In the genomic region with DNA sequence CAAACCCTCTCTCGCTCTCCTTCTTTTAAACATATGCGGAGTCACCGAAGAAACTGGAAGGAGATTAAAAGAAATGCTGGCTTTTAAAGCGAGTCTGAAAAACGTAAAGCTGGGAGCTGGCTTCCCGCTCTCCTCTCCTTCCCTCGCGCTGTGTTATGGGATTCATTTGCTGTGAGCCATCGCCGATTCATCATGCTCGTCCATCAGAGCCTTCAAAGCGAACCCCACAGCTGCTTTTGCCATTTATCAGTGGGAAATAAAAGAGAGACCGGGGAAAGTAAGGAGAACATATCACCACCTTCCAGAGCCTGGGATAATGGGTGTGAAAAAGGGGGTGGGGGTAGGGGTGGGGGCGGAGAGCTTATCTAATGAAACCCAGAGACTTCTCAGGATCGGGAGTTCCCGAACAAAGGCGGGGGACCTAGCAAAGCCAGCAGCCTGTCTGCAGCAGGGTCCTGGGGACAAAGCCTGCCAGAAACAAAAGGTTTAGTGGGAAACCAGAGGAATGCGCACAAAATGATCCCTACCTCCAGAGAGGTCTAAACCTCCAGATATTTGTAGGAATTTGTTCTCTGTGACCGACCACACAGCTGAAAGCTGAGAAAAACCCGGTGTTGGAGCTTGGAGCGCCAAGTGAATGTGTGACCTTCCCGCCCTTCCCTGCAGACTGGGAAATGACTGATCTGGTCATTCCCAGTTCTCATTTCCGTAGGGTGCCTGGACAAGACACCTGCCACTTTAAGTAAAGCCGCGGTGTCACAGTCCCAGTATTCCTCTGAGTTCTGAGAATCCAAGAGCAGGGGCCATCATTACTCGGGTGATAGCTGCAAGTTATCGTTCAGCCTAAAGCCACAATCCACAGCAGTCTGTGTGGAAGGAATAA, we compare ENCODE assay signal across 9 mouse cellular contexts.
DNase-seq lines count a peak whose midpoint lies in the region; ATAC-seq and TF ChIP-seq lines count a peak whose summit lies in the region.
"Had no signal": no experiment of that assay in that cellular context is flagged by ENCODE, and none has a peak within 500 bp of the region (broad histone marks: within the 10 kb centered on the region; RNA-seq: fewer than 3 reads in every experiment).

No protein-coding gene starts in this region.

- H3K36me3 ChIP-seq in forebrain, postnatal 0 days (ENCODE audit: insufficient read depth), result no peaks in the 10 kb centered on the region
- H3K36me3 ChIP-seq in liver, embryonic 14.5 days (replicated peaks; ENCODE audit: control insufficient read depth, insufficient read depth, low read depth), result no peaks in the 10 kb centered on the region

- 3% methylated on average over 27 of the region's 27 CpGs for WGBS in forebrain, postnatal 0 days
- 2% methylated on average over 27 of the region's 27 CpGs for WGBS in liver, embryonic 14.5 days (ENCODE audit: insufficient replicate concordance)

- H3K27me3 ChIP-seq in forebrain, postnatal 0 days (ENCODE audit: insufficient read depth, low read length), result no peaks in the 10 kb centered on the region
- peaks cover 14% of the 10 kb centered on the region for H3K27me3 ChIP-seq in liver, embryonic 14.5 days (ENCODE audit: control insufficient read depth, insufficient read depth, low read length)

- DNase-seq in right cerebral cortex, postnatal 4 days, result peak; percentile 22
- DNase-seq in right cerebral cortex, postnatal 25 days, result no peak
- peak; percentile 64 for DNase-seq in forebrain, postnatal 0 days
- DNase-seq in liver, embryonic 14.5 days (ENCODE audit: low read depth in 3 of 3, low spot score in 3 of 3), result no peak
- peak; percentile 44 for DNase-seq in yolk sac, embryonic 10.5 days (ENCODE audit: low spot score)
- no peak for DNase-seq in cerebellum, adult 9-11 months
- no peak for DNase-seq in kidney, postnatal 14 days

- peak overlapping the region; percentile 42 for H3K9ac ChIP-seq in forebrain, postnatal 0 days
- no peak overlapping the region for H3K9ac ChIP-seq in liver, embryonic 14.5 days (replicated peaks)

- H3K4me2 ChIP-seq in forebrain, postnatal 0 days (ENCODE audit: low read depth), result peak overlapping the region; percentile 53
- peak overlapping the region; percentile 28; the same call in 1 of the 2 replicates for H3K4me2 ChIP-seq in liver, embryonic 14.5 days (ENCODE audit: low read depth)

- no peaks in the 10 kb centered on the region for H3K9me3 ChIP-seq in forebrain, postnatal 0 days (ENCODE audit: low read length)
- no peaks in the 10 kb centered on the region for H3K9me3 ChIP-seq in liver, embryonic 14.5 days (ENCODE audit: control insufficient read depth, low read length)

- TF ChIP-seq EP300 in liver, embryonic 14.5 days (IDR thresholded peaks at IDR 0.05; ENCODE audit: low read depth), result no peak

- H3K4me3 ChIP-seq in forebrain, postnatal 0 days (ENCODE audit: low read depth, low read length), result peak overlapping the region; percentile 26
- H3K4me3 ChIP-seq in liver, embryonic 14.5 days (ENCODE audit: insufficient read depth in 1 of 2, low read depth in 2 of 2, low read length in 2 of 2), result no peak overlapping the region
- H3K4me3 ChIP-seq: megakaryocyte, embryonic 14.5 days had no signal

- peak overlapping the region; percentile 58 for H3K27ac ChIP-seq in forebrain, postnatal 0 days (ENCODE audit: low read depth, low read length)
- no peak overlapping the region for H3K27ac ChIP-seq in liver, embryonic 14.5 days

- no peak for TF ChIP-seq CTCF in forebrain, postnatal 0 days (IDR thresholded peaks at IDR 0.05; ENCODE audit: low read depth)
- TF ChIP-seq CTCF in liver, embryonic 14.5 days (IDR thresholded peaks at IDR 0.05; ENCODE audit: low read depth), result no peak

- peaks cover 9% of the 10 kb centered on the region; the same call in 1 of the 2 replicates for H3K4me1 ChIP-seq in forebrain, postnatal 0 days (ENCODE audit: insufficient read depth)
- H3K4me1 ChIP-seq in liver, embryonic 14.5 days (replicated peaks; ENCODE audit: control insufficient read depth in 2 of 2, insufficient read depth in 2 of 2, low read length in 1 of 2), result peaks cover 0 to 2% of the 10 kb centered on the region in 2 experiments; a peak in 2 of 4 replicates
- H3K4me1 ChIP-seq: megakaryocyte, embryonic 14.5 days had no signal

- ATAC-seq in forebrain, postnatal 0 days, result peak; percentile 59
- no peak for ATAC-seq in liver, embryonic 14.5 days (ENCODE audit: insufficient read depth)
- ATAC-seq in activated CD4-positive, CD25-positive, alpha-beta regulatory T cell, adult 4 months, result no peak

Comparison
In these comparisons a context has a peak if more than half of its experiments do, and no peak if none do; other contexts are left out.
1. DNase-seq: peak in right cerebral cortex, postnatal 4 days (single experiment), forebrain, postnatal 0 days (single experiment) and yolk sac, embryonic 10.5 days (single experiment); none in right cerebral cortex, postnatal 25 days (single experiment), liver, embryonic 14.5 days (0 of 3), cerebellum, adult 9-11 months (single experiment) and kidney, postnatal 14 days (single experiment).